Mouse (Mus musculus) MEL (cell line): Measurements from ENCODE around the gene Bnip2. TPM values are rescaled to one million over a fixed set of nuclear protein-coding genes. Genes with fewer than 3 reads are reported as not detected.

Source experiments
- DNase-seq: peaks from one replicate; pipeline ENCODE4 v3.0.0; 2011; ENCODE audit warnings: low read depth, low spot score
- H3K27ac ChIP-seq: 2 replicates; pipeline ENCODE4 v1.5.1; 2012; ENCODE audit warnings: low read depth, mild to moderate bottlenecking, control low read depth, low read length, moderate library complexity; ENCODE audit not compliant: control insufficient read depth
- H3K27me3 ChIP-seq, 2 experiments: fragments of 150-350 bp in 1 of 2; sonication (generic) in 1 of 2; 2 replicates each; pipeline ENCODE4 v1.6.1; 2012; ENCODE audit warnings: low read length in 2 of 2, mild to moderate bottlenecking in 2 of 2, improper control_type of control experiment in 1 of 2, moderate library complexity in 1 of 2; ENCODE audit not compliant: insufficient read depth in 2 of 2, control insufficient read depth in 1 of 2
- H3K36me3 ChIP-seq, 2 experiments: 2 replicates each; pipeline ENCODE4 v1.6.1; 2012 to 2014; ENCODE audit warnings: low read length in 2 of 2, improper control_type of control experiment in 1 of 2, inconsistent platforms in 1 of 2, mild to moderate bottlenecking in 1 of 2; ENCODE audit not compliant: insufficient read depth in 2 of 2, control insufficient read depth in 1 of 2
- H3K4me1 ChIP-seq, 2 experiments: fragments of 150-350 bp in 1 of 2; sonication (generic) in 1 of 2; 2 replicates each; pipeline ENCODE4 v1.6.1; 2012; ENCODE audit warnings: low read length in 2 of 2, improper control_type of control experiment in 1 of 2, mild to moderate bottlenecking in 1 of 2; ENCODE audit not compliant: insufficient read depth in 2 of 2, control insufficient read depth in 1 of 2
- H3K4me3 ChIP-seq, 2 experiments: fragments of 150-350 bp in 1 of 2; sonication (generic) in 1 of 2; 2 replicates each; pipeline ENCODE4 v1.5.1; 2012; ENCODE audit warnings: low read depth in 2 of 2, low read length in 2 of 2, mild to moderate bottlenecking in 2 of 2, moderate library complexity in 2 of 2, control low read depth in 1 of 2, improper control_type of control experiment in 1 of 2; ENCODE audit not compliant: control insufficient read depth in 1 of 2, insufficient read depth in 1 of 2
- H3K79me2 ChIP-seq: 2 replicates; pipeline ENCODE4 v1.6.1; 2012; ENCODE audit warnings: mild to moderate bottlenecking, low read length, moderate library complexity; ENCODE audit not compliant: control insufficient read depth, poor library complexity, insufficient read depth
- H3K9ac ChIP-seq: 2 replicates; pipeline ENCODE4 v1.6.1; 2012; ENCODE audit warnings: low read depth, mild to moderate bottlenecking, control low read depth, low read length, moderate library complexity; ENCODE audit not compliant: control insufficient read depth, poor library complexity, severe bottlenecking
- H3K9me3 ChIP-seq: fragments of 150-350 bp; sonication (generic); replicated peaks from 2 replicates; pipeline ENCODE4 v1.6.1; 2012; ENCODE audit warnings: mild to moderate bottlenecking, low read length, improper control_type of control experiment, moderate library complexity; ENCODE audit not compliant: insufficient read depth
- CHD1 ChIP-seq: IDR thresholded peaks from 2 replicates; pipeline ENCODE4 v1.6.1; 2012; ENCODE audit warnings: low read depth, mild to moderate bottlenecking, inconsistent platforms, low read length, improper control_type of control experiment
- CHD2 ChIP-seq: IDR thresholded peaks from 2 replicates; pipeline ENCODE4 v1.6.1; 2011; ENCODE audit warnings: low read length, improper control_type of control experiment
- EP300 ChIP-seq, 2 experiments: IDR thresholded peaks; 2 replicates each; pipeline ENCODE4 v1.6.1; 2011; ENCODE audit warnings: improper control_type of control experiment in 2 of 2, low read length in 2 of 2, low read depth in 1 of 2, mild to moderate bottlenecking in 1 of 2
- GATA1 ChIP-seq: IDR thresholded peaks from 2 replicates; pipeline ENCODE4 v1.6.1; 2011; ENCODE audit warnings: low read depth, low read length, improper control_type of control experiment
- JUND ChIP-seq: IDR thresholded peaks from 2 replicates; pipeline ENCODE4 v1.6.1; 2011; ENCODE audit warnings: low read depth, mild to moderate bottlenecking, improper control_type of control experiment, low read length
- KAT2A ChIP-seq: conservative IDR thresholded peaks from 2 replicates; pipeline ENCODE4 v1.6.1; 2012; ENCODE audit warnings: low read depth, low read length, improper control_type of control experiment, inconsistent platforms
- MAX ChIP-seq: IDR thresholded peaks from 2 replicates; pipeline ENCODE4 v1.6.1; 2011; ENCODE audit warnings: low read length, improper control_type of control experiment
- MEF2A ChIP-seq: IDR thresholded peaks from 2 replicates; pipeline ENCODE4 v1.6.1; 2014; ENCODE audit warnings: low read depth, mild to moderate bottlenecking, inconsistent platforms, low read length, improper control_type of control experiment; ENCODE audit not compliant: poor library complexity, insufficient replicate concordance, severe bottlenecking; ENCODE audit errors: extremely low read depth
- MYB ChIP-seq: IDR thresholded peaks from 2 replicates; pipeline ENCODE4 v1.6.1; 2011; ENCODE audit warnings: mild to moderate bottlenecking, low read depth, low read length, improper control_type of control experiment
- POLR2A ChIP-seq, 2 experiments: IDR thresholded peaks; 2 replicates each; pipeline ENCODE4 v1.6.1; 2011 to 2012; ENCODE audit warnings: low read length in 2 of 2, mild to moderate bottlenecking in 2 of 2, control low read depth in 1 of 2, improper control_type of control experiment in 1 of 2, low read depth in 1 of 2, moderate library complexity in 1 of 2; ENCODE audit not compliant: control insufficient read depth in 1 of 2, insufficient read depth in 1 of 2, poor library complexity in 1 of 2
- POLR2AphosphoS2 ChIP-seq: IDR thresholded peaks from 2 replicates; pipeline ENCODE4 v1.6.1; 2011; ENCODE audit warnings: low read length, improper control_type of control experiment
- POLR2AphosphoS5 ChIP-seq: IDR thresholded peaks from 2 replicates; pipeline ENCODE4 v1.6.1; 2012; ENCODE audit warnings: low read depth, borderline replicate concordance, mild to moderate bottlenecking, inconsistent platforms, low read length, moderate library complexity, mixed read lengths
- RAD21 ChIP-seq: IDR thresholded peaks from 2 replicates; pipeline ENCODE4 v1.6.1; 2011; ENCODE audit warnings: mild to moderate bottlenecking, low read depth, low read length, improper control_type of control experiment
- SIN3A ChIP-seq: IDR thresholded peaks from 2 replicates; pipeline ENCODE4 v1.6.1; 2012; ENCODE audit warnings: low read length, improper control_type of control experiment, inconsistent platforms
- SMC3 ChIP-seq: IDR thresholded peaks from 2 replicates; pipeline ENCODE4 v1.6.1; 2011; ENCODE audit warnings: low read depth, low read length, improper control_type of control experiment
- TAL1 ChIP-seq: IDR thresholded peaks from 2 replicates; pipeline ENCODE4 v1.6.1; 2012; ENCODE audit warnings: mild to moderate bottlenecking, inconsistent platforms, low read length, moderate library complexity, mixed read lengths
- TBP ChIP-seq: IDR thresholded peaks from 2 replicates; pipeline ENCODE4 v1.8.0; 2011; ENCODE audit warnings: low read depth, low read length, improper control_type of control experiment
- TCF12 ChIP-seq: IDR thresholded peaks from 2 replicates; pipeline ENCODE4 v1.6.1; 2014; ENCODE audit warnings: low read depth, mild to moderate bottlenecking, inconsistent platforms, low read length, improper control_type of control experiment, moderate library complexity
- UBTF ChIP-seq: IDR thresholded peaks from 2 replicates; pipeline ENCODE4 v1.6.1; 2012; ENCODE audit warnings: low read depth, mild to moderate bottlenecking, inconsistent platforms, low read length, improper control_type of control experiment, moderate library complexity, borderline replicate concordance; ENCODE audit not compliant: insufficient read depth
- ZC3H11A ChIP-seq: IDR thresholded peaks from 2 replicates; pipeline ENCODE4 v1.6.1; 2012; ENCODE audit warnings: low read depth, mild to moderate bottlenecking, inconsistent platforms, low read length, improper control_type of control experiment
- ZKSCAN1 ChIP-seq: IDR thresholded peaks from 2 replicates; pipeline ENCODE4 v1.6.1; 2012; ENCODE audit warnings: low read depth, mild to moderate bottlenecking, inconsistent platforms, low read length, improper control_type of control experiment, moderate library complexity
- polyA plus RNA-seq, 2 experiments: library from polyadenylated mRNA; stranded (reverse) in 1 of 2; unstranded in 1 of 2; fragments of >175 nt in 1 of 2; fragments of >200 nt in 1 of 2; gene quantifications; 2 replicates each; pipeline versions ENCODE4 v1.2.1 to v1.2.4; 2012; ENCODE audit warnings: low replicate concordance in 2 of 2, low read depth in 1 of 2; ENCODE audit not compliant: insufficient read length in 2 of 2, insufficient read depth in 1 of 2, missing spikeins in 1 of 2
- total RNA-seq: library from RNA; depleted of rRNA; stranded (reverse); fragments of 300-350 nt; gene quantifications from 2 replicates; pipeline ENCODE4 v1.2.3, GENCODE M21; 2012

Gene Bnip2
- total and polyA plus RNA-seq, 3 experiments = 49.7 to 57.2 TPM; not detected in 1

DNA sequence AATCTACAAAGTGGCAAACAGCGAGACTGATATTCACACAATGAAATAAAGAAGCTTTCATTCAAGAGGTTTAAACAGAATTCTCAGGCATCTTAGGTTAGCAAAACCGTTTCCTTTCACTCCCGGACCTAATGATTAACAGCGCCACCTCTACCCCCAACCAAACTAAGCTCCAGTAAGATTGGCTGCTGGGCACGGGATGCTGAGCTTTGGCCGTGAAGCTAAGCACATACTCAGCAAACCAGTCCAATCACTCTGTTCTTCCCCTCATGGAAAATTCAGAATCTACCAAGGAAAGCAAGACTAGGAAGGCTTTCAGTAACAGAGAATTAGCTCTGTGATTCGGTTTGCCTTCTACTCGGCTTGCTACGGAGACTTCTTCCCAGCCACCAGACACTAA is 43.8 kb downstream of the Bnip2 start (continued):
- TF ChIP-seq RAD21 = no peak
- TF ChIP-seq, all 39 proteins: peak for 0

DNA sequence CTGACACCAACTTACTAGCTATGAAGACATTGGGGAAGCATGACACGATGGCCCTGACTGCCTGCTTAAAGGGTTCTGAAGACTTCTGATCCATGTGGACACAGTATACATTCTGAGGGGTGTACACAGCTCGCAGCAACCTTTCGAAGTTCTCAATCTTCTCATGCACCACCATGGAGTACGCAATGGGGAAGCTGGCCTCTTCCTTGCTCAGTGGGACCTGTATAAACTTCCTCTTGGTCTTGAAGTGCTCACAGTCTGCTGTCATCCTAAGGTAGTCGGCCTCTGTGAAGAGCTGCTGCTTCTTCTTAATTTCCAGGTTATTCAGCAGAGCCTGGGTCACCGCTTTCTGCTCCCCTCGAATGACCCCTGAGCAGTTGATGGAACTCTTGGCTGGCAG is 45.4 kb downstream of the Bnip2 start:
- no peak for TF ChIP-seq POLR2AphosphoS5
- TF ChIP-seq MEF2A = no peak
- TF ChIP-seq KAT2A = no peak
- TF ChIP-seq POLR2A (IDR thresholded peaks at IDR 0.05; ENCODE audit: control insufficient read depth in 1 of 2, insufficient read depth in 1 of 2, low read depth in 1 of 2, low read length in 2 of 2, poor library complexity in 1 of 2) = no peak
- no peak for TF ChIP-seq TAL1
- no peak for TF ChIP-seq GATA1
- no peak for TF ChIP-seq MAX
- TF ChIP-seq TCF12 = no peak
- TF ChIP-seq, all 39 proteins: peak for 0
- Histone ChIP-seq H3K36me3 (no peaks in the 10 kb centered on the region), H3K4me3 (no peak overlapping the region), H3K9ac (no peak overlapping the region), H3K9me3 (no peaks in the 10 kb centered on the region), H3K79me2 (no peaks in the 10 kb centered on the region), H3K27me3 (peaks cover 0 to 1% of the 10 kb centered on the region in 2 experiments; a peak in 3 of 4 replicates), H3K4me1 (no peaks in the 10 kb centered on the region), H3K27ac (no peak overlapping the region)
- no peak for DNase-seq

DNA sequence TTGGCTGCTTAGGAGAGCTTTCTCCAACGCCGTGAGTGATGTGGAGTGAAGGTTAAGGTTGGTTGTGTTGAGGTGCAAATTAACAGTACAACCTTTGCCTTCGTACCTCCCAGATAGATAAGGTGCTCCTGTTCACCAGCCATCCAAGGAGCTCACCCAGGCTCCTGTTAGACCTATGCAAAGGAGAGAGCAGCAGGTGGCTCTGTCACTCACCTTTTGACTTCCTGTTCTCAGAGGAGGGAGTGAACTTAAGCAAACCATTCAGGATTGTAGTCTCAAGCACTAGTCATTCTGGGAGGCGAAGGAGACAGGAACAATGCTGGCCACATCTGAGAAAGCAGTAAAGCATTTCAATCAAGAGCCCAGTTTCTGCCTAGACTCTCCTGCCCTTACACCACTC is 47.4 kb downstream of the Bnip2 start:
- Histone ChIP-seq H3K9ac (no peak overlapping the region), H3K4me3 (no peak overlapping the region), H3K79me2 (no peaks in the 10 kb centered on the region), H3K36me3 (no peaks in the 10 kb centered on the region), H3K27me3 (peaks cover 0 to 1% of the 10 kb centered on the region in 2 experiments; a peak in 3 of 4 replicates), H3K4me1 (no peaks in the 10 kb centered on the region), H3K9me3 (no peaks in the 10 kb centered on the region), H3K27ac (no peak overlapping the region)
- no peak for TF ChIP-seq CHD1
- no peak for TF ChIP-seq JUND
- TF ChIP-seq UBTF = no peak
- TF ChIP-seq SIN3A = no peak
- TF ChIP-seq ZC3H11A = no peak
- TF ChIP-seq MYB = no peak
- no peak for TF ChIP-seq MAX
- no peak for TF ChIP-seq CHD2
- no peak for TF ChIP-seq GATA1
- no peak for TF ChIP-seq SMC3
- no peak for TF ChIP-seq POLR2AphosphoS2
- no peak for TF ChIP-seq EP300 (IDR thresholded peaks at IDR 0.05; ENCODE audit: low read depth in 1 of 2, low read length in 2 of 2)
- TF ChIP-seq POLR2A (IDR thresholded peaks at IDR 0.05; ENCODE audit: control insufficient read depth in 1 of 2, insufficient read depth in 1 of 2, low read depth in 1 of 2, low read length in 2 of 2, poor library complexity in 1 of 2) = no peak
- TF ChIP-seq TBP = no peak
- TF ChIP-seq ZKSCAN1 = no peak
- DNase-seq = no peak
